In the genomic region with DNA sequence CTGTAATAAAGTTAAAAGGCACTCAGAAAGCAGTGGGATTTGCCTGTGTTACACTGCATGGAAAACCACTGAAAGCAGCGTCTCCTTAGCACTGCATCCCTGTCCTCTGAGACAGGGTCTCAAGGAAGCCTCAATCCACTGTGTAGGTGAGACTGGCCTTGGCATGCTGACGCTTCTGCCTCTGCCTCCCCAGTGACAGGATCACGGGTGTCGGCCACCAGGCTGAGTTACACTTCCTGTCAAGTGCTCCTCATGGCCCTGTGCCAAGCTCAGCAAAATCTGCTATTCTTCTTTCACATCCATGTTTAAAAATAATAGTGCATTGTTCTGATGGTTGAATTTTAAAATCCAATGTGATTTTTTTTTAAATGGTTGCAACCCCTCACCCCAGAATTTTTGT, we compare ENCODE assay signal across 9 mouse cellular contexts. TPM values are rescaled to one million over a fixed set of nuclear protein-coding genes. Genes with fewer than 3 reads are reported as not detected.
A peak's percentile ranks its signal among the peaks of the same experiment; 100 is the strongest.
DNase-seq lines count a peak whose midpoint lies in the region; ATAC-seq and TF ChIP-seq lines count a peak whose summit lies in the region.
"Had no signal": no experiment of that assay in that cellular context is flagged by ENCODE, and none has a peak within 500 bp of the region (broad histone marks: within the 10 kb centered on the region; RNA-seq: fewer than 3 reads in every experiment).

No protein-coding gene starts in this region.

- TF ChIP-seq CTCF in kidney, postnatal 0 days (IDR thresholded peaks at IDR 0.05; ENCODE audit: low read depth) = no peak

- no peaks in the 10 kb centered on the region for H3K9me3 ChIP-seq in kidney, postnatal 0 days (replicated peaks; ENCODE audit: low read length)

- no peaks in the 10 kb centered on the region for H3K4me1 ChIP-seq in kidney, postnatal 0 days (replicated peaks; ENCODE audit: insufficient read depth, low read length)

- H3K4me3 ChIP-seq in kidney, postnatal 0 days (replicated peaks; ENCODE audit: low read depth, low read length) = no peak overlapping the region

- no peak for ATAC-seq in cerebellum, adult (ENCODE audit: insufficient number of reproducible peaks, low FRiP score, low TSS enrichment)
- no peak for ATAC-seq in kidney, postnatal 0 days (replicated peaks; ENCODE audit: low FRiP score, low read depth)
- ATAC-seq in erythroid progenitor cell, adult 5-6 weeks (replicated peaks; ENCODE audit: low FRiP score, poor library complexity, severe bottlenecking) = no peak

- 32% methylated on average over 4 of the region's 4 CpGs for WGBS in kidney, postnatal 0 days

- H3K36me3 ChIP-seq in kidney, postnatal 0 days (ENCODE audit: insufficient read depth, low read length) = peaks cover 38% of the 10 kb centered on the region; the same call in 1 of the 2 replicates

- peak; percentile 66 for DNase-seq in cerebellum, adult 11-12 months
- DNase-seq in right cerebral cortex, adult 18-20 months = peak; percentile 36
- no peak for DNase-seq in right cerebral cortex, postnatal 36 days (ENCODE audit: low spot score in 2 of 2)
- DNase-seq in gastrocnemius, adult 18-20 months (ENCODE audit: low spot score) = peak; percentile 62
- DNase-seq in kidney, postnatal 0 days (ENCODE audit: low spot score) = peak; percentile 36
- peak; percentile 47 to 60 for DNase-seq in natural killer cell, adult 2 months (ENCODE audit: low spot score in 2 of 2)

- H3K9ac ChIP-seq in kidney, postnatal 0 days (ENCODE audit: low read depth, low read length) = no peak overlapping the region

- no peak overlapping the region for H3K4me2 ChIP-seq in kidney, postnatal 0 days (ENCODE audit: low read length)

- H3K27me3 ChIP-seq in kidney, postnatal 0 days (ENCODE audit: insufficient read depth, low read length) = no peaks in the 10 kb centered on the region
- H3K27me3 ChIP-seq: CH12.LX had no signal

- no peak overlapping the region for H3K27ac ChIP-seq in kidney, postnatal 0 days

RNA-seq across cellular contexts. Expression of a gene that starts 31.9 kb away (rescaled TPM):
- 1 to 10 TPM; 2.7 to 4.7 TPM for total RNA-seq in gastrocnemius, adult 18-20 months (2021)
- polyA plus RNA-seq in kidney, postnatal 0 days (2015; fragmentation: Nextera tagmentation; extraction: Ambion mirVana) = 12.7 and 13.8 TPM in 2 replicates
- 60.8 and 66.3 TPM in 2 replicates for total RNA-seq in erythroid progenitor cell, adult 5-6 weeks (2015; ENCODE audit: low replicate concordance)
- 39.8 and 61.5 TPM in 2 replicates for total RNA-seq in erythroid progenitor cell, adult 5-6 weeks (2017; ENCODE audit: low replicate concordance)

RNA-seq across cellular contexts. Expression of a gene that starts 32.0 kb away (rescaled TPM):
- total RNA-seq in gastrocnemius, adult 18-20 months (2021) = 100 to 1,000 TPM; 250 to 296 TPM
- 297 and 309 TPM in 2 replicates for polyA plus RNA-seq in kidney, postnatal 0 days (2015; fragmentation: Nextera tagmentation; extraction: Ambion mirVana)
- total RNA-seq in erythroid progenitor cell, adult 5-6 weeks (2015; ENCODE audit: low replicate concordance) = 493 and 595 TPM in 2 replicates
- total RNA-seq in erythroid progenitor cell, adult 5-6 weeks (2017; ENCODE audit: low replicate concordance) = 692 and 836 TPM in 2 replicates

RNA-seq across cellular contexts. Expression of a gene that starts 41.6 kb away (rescaled TPM):
- 1 to 10 TPM; 2.4 TPM for total RNA-seq in gastrocnemius, adult 18-20 months (2021)
- 11.1 and 11.9 TPM in 2 replicates for polyA plus RNA-seq in kidney, postnatal 0 days (2015; fragmentation: Nextera tagmentation; extraction: Ambion mirVana)
- total RNA-seq in erythroid progenitor cell, adult 5-6 weeks (2015; ENCODE audit: low replicate concordance) = 3.2 and 4.6 TPM in 2 replicates
- total RNA-seq in erythroid progenitor cell, adult 5-6 weeks (2017; ENCODE audit: low replicate concordance) = 1.4 and 3.9 TPM in 2 replicates

Comparison
In these comparisons a context has a peak if more than half of its experiments do, and no peak if none do; other contexts are left out.
1. DNase-seq: peak in cerebellum, adult 11-12 months (single experiment), right cerebral cortex, adult 18-20 months (single experiment), gastrocnemius, adult 18-20 months (single experiment), kidney, postnatal 0 days (single experiment) and natural killer cell, adult 2 months (2 of 2); none in right cerebral cortex, postnatal 36 days (0 of 2).
2. RNA of a gene that starts 31.9 kb away (total RNA-seq): 39.8 to 66.3 TPM in erythroid progenitor cell, adult 5-6 weeks; 2.7 to 4.7 TPM in gastrocnemius, adult 18-20 months; every median in the first group is over 4 times any median in the second.